Mouse (Mus musculus): ENCODE data around the gene Gm10065.
"Not testable (repeated sequence)": the region's sequence is repeated elsewhere in the genome, so short reads cannot be mapped to it uniquely, and the experiment has no call there.

Gene Gm10065

DNA sequence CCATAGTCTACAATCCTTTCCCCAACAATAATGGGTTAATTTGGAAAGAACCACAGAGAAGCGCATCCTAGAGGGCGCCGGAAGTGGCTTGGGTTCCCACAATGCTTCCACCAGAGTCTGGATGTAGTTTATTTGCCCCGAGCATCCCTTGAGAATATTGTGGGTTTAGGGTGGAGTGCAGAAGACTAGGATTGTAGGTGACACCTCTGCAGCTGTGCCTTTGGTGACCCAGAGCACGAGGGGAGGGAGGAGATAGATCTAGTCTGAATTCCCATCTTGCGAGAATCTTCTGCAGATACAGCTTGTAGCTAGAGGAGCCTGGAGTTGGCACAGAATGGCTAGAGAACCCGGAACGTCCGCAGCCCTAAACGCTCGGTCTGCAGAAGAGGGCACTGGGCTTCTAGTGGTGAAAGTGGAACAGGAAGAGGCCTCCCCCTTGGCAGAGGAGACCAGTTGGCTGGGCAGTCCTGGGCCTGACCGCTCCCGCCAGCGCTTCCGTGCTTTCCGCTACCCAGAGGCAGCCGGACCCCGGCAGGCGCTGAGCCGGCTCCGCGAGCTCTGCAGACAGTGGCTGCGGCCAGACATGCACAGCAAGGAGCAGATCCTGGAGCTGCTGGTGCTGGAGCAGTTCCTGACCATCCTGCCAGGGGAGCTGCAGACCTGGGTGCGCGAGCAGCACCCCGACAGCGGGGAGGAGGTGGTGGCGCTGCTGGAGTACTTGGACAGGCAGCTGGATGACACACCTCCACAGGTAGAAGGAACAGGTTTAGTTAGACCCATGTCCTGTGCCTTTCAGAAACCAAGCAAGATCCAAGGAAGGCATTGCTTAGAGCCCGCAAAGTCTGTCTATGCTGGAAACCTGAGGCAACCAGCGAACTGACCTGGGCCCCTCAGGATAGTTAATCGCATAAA, at the start of gene Gm10065, which contains the start of gene Zkscan4:
Gene Gm10065, minus strand, starts transcription at position 683 of the 912 bp plus-strand sequence.
Gene Zkscan4, plus strand, starts transcription at position 149 of the 912 bp plus-strand sequence.
- DNase-seq = peak; percentile 78

DNA sequence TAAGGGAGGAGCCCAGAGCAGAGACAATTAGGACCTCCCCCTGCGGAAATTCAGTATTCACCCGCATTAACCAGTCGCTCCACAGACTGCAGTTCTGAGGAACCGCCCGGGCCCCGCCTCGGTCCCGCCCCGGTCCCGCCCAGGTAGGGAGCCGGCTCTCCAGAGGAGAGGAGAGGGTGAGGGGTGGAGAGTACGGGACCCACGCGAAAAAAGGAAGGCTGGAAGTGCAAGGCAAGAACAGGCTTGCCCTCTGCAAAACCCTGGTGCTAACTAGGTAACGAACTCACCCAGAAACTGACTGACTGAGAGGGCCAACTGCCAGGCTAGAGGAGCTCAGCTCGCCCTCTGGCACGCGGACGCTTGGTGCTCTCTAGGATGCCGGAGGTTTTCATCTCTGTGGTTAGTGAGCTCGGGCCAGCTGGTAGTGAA, 27.0 kb upstream of the Gm10065 start:
- peak; percentile 90 for DNase-seq

DNA sequence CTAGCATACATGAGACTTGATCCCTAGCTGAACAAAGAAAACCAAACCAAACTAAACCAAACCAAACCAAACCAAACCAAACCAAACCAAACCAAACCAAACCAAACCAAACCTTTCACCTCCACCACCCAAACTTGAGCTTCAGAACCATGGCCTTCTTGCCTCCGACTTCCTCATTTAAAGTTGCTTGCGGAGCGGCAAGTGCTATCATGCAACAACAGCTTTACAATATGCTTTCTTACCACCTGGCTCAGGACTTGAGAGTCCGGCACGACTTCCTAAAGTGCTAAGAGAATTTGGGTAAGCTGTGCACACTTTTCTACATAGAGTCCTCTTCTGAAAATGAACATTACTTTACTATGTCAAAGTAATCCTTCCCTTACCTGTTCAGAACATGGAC, 23.1 kb upstream of the Gm10065 start:
- DNase-seq = no peak

DNA sequence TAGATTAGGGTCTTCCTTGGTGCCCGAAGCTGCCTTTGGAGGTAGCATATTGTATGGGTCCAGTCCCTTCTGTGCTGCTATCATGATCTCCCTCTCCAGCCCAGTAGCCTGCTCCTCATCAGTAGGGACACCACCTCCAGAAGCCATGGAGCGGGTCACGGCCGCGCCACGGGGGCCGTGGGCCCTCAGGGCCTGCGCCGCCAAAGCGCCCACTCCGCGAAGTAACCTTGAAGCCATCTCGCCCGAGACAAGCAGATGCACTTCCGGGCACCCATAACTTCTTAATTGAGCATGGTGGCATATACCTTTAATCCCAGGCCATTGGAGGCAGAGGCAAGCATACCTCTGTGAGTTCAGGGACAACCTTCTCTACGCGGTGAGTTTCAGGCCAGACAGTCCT, 21.9 kb upstream of the Gm10065 start, which contains the start of gene Gm11273:
Gene Gm11273, minus strand, starts transcription at position 237 of the 400 bp plus-strand sequence.
- not testable (repeated sequence) for DNase-seq

DNA sequence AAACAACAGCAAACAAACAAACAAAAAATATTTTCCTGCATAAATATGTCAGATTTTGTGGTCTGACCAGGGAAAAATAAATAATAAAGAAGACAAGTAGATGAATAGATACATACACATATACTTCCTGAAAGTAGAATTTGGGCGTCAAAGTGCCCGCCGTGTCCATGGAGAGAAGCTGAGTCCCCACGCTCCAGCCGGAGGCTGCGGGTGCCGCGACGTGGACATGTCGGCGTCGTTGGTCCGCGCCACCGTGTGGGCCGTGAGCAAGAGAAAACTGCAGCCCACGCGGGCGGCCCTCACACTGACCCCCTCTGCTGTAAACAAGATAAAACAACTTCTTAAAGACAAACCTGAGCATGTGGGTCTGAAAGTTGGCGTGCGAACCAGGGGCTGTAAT, 15.8 kb upstream of the Gm10065 start, which contains the start of gene AK157302:
Gene AK157302, plus strand, starts transcription at position 144 of the 400 bp plus-strand sequence.
- DNase-seq = no peak

DNA sequence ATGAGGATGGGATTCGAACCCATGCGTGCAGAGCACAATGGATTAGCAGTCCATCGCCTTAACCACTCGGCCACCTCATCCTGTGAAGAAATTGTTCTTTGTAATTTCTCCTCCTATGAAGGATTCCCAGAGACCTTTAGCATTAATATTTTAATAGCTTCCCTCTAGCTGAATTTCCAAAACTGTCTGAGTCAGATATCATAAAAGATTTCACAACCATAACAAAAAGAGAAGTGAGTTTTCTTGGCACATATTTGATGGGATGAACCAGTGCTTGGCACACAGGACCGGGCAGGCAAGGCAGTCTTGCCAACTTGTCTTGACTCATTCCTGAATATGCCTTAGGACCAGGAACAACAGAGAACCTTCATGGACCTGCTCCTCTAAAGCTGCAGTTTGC, 13.6 kb upstream of the Gm10065 start:
- DNase-seq = no peak

DNA sequence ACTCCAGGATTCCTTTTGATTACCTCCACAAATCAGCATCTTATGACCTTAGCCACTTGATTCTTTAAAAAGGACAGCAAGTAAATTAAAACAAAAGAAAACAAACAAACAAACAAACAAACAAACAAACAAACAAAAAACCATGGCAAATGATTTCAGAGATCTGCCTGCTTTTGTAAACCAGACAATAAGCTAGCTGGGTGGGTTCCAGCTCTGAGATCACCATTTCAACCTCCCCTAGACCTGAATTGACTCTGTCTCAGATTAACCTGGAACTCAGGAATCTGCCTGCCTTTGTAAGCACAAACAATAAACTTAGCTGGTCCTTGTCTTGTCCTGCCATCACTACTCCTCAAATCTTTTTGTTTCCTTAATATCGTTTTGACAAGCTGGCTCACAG, 7.6 kb upstream of the Gm10065 start:
- DNase-seq = no peak

DNA sequence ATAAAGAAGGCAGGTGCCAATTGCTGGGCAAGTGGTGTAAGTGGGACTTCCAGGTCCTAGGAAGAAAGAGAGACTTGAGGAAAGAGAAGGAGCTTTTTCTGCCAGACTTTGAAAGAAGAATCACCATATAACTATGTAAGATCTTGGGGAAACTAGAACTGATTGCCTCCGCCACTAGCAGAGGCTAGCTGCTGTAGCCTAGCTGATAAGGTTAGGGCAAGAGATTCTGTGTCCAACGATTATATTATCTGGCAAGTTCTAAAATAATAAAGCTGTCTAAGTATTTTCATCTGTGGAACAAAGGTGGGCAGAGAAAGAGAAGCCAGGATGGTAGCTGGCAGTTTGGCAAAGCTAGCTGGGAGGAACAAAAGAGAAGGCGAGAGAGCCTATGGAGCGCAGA, 6.8 kb downstream of the Gm10065 start:
- DNase-seq = no peak

DNA sequence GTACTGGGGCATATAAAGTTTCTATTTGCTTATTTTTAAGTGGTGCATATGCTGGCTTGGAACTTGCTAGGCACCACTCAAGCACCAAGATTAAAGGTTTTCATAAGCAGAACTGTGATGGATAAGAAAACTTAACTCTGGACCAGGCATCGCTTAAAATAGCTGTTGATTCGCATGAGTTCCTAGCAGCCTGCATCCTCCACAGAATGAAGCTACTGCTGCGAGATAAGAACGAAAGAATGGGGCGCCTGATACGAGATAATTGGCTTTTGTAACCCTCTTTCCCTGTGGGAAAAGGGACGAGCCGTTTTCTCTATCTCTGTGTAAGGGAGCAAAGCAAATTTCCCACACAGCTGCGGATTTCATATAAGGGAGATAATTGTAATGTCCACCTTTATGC, 10.1 kb downstream of the Gm10065 start:
- no peak for DNase-seq

DNA sequence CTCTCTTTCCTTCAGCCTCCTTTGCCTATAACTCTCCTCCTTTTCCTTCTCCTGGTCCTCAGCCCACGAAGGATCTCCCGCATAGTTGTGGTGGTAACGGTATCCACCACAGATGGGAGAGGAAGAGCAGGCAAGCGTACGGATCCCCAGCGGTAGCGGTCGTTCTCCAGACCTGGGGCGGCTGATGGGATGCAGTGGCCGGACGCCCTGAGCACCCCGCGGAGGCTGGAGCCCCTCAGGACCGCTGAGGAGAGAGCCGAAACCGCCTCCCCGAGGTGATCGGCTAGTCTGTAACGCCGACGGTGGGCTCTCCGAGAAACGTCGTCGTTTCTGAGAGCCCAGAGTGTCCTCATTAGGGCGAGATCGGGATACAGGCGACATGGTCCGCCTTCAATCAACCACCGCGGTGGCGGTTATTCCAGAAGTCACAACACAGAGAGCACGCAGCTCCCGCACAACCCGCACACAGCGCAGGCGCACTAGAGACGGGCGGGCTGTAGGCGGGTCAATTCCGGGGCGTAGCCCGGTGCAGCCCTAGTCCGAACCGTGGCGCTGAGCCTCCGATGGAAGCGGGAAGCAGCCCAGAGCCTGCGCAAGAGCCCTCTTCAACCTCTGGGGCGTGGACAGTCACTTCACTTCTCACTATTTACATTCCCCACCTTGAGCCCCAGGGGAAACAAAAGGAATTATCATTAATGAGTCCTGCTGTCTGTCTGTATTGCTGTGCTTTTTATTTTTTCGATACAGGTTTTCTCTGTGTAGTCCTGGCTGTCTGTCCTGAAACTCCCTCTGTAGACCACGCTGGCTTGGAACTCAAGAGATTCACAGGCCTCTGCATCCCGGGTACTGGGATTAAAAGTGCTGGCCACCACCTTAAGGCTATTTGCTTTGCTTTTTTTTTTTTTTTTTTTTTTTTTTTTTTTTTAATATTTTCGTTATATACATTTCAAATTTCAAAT, 10.9 kb downstream of the Gm10065 start, which contains the start of gene Nkapl:
Gene Nkapl, minus strand, starts transcription at position 449 of the 959 bp plus-strand sequence.
- peak; percentile 87 for DNase-seq

DNA sequence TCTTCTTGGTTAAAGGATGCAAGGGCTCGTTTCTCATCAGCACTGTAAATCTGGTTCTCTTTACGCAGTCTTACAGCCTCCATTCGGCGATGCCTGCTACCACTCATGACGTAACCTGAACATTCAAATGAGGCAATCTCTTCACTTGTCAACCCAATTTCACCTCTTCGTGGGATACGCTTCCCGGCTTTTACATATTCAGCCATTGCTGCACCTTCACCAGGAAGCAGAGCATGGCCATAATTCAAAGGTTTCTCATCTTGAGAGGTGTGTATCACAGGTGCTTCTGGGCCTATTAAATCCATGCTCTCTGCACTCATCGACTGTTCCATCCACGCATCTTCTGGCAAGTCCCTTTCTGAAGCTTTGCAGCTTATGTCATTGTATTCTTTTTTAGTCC, 11.9 kb downstream of the Gm10065 start:
- DNase-seq = no peak

DNA sequence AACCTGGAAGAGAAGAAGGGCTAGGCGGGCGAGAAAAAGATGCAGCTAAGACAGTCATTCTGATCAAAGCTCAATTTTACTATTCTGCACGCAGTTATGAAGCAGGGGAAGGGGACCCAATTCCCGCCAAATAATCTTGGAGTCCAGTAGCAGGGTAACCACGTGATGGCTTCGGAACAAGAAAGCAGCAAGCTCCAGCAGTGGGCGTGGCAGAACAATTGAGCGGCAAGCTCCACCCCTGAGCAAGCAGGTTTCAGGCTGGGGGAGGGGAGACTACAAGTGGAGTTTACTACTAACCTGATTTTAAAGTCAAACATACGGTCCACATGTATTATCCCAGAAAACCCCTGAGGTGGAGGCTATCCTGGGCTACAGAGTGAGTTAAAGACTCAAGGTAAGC, 16.7 kb downstream of the Gm10065 start:
- DNase-seq = not testable (repeated sequence)

DNA sequence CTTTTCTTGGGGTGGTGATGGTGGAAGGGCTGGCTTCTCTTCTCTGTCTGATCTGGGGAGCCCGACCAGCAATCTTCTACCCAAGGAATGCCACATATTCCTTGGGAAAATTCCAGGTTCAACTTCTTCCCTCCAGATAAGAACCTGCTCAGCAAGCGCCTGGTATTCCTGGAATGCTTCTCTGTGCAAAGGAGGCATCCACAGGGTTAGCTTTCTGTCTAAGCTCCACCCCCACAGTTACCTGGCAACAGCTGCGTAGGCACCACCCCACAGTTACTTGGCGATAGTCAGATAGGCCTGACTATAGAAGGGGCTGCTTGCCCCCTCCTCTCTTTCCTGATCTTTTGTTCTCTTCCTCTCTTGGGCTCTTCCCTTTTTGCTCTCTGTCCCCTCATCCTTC, 22.9 kb downstream of the Gm10065 start:
- peak; percentile 29 for DNase-seq

DNA sequence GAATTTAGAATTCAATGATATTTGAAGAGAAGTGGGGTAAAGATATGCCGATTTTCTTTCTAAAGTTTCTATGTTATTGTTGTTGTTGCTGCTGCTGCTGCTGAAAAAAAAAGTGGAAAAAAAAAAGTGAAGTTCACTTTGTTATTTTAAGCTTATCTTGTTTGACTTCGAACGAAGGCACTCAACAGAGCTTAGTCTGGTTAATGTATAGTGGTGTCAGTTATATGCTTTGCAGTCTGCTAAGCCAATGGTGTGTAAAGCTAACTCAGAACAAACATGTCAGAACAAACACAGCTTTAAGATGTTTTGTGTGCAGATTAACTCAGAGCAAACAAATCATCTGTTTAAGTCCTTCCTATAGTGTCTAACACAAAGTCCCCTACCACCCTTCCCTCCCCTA, 25.1 kb downstream of the Gm10065 start:
- DNase-seq = no peak

DNA sequence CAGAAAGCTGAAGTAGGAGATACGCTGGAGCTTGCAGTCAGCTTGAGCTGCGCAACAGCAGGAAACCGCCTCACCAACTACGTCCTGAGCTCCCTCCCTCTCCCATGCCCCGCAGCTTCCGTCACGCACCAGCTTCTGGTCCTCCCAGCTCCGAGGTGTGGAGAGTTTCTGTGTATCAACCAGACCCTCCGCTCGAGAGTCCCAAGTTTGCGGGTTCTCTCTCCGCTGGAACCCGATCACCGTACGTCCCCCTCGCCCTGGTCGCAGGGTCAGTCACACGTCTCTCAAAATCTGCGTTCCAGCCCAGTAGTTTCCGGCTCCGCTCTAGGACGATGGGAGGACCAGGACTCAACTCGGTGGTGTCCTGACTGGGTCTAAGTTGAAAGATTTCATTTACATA, 25.8 kb downstream of the Gm10065 start, which contains the start of gene Zscan26:
Gene Zscan26, minus strand, starts transcription at position 282 of the 400 bp plus-strand sequence.
- DNase-seq = peak; percentile 88

DNA sequence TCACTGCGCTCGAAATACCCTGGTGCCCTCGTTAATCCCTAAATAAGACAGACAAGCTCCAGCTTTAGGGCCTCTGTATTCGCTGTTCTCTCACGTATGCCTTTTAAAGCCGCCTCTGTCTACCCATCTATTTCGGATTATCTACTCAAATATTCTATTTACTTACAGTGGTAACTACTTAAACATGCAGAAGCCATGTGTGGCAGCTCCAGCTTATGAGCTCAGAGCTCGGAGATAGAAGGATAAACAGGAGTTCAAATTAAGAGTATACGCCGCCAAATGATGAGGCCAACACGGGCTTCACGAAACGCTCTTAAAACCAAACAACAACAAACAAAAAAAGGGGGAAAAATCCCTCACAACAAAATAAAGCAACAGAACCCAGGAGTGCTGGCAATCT, 26.2 kb downstream of the Gm10065 start:
- DNase-seq = no peak

DNA sequence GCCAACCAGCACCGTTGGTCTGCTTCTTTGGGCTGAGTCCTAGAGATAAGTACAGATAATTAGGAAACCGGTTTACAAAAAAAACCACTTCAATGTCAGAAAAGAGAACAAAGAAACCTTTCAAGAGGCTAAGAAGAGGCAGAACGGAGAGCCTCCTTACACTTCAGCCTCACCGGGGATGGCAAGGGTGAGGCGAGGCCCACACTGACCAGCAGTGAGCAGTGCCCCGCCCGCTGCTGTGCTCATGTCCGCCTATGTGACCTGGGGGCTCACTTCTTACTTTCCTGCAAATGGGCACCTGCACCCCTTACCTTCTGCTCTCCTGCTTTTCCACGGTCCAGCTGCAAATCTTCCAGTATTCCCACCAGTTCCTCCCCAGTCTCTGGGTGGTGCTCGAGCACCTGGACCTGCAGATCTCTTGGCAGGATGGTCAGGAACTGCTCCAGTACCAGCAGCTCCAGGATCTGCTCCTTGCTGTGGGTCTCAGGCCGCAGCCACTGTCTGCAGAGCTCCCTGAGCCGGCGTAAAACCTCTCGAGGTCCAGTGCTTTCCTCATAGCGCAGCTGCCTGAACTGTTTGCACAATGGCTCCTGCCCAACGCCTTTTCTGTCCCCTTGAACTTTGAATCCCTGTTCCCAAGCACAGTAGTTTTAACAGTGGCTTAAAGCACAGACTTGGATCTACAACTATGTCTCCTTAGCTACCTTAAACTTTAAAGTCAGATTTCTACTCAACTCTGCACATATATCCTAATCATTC, 31.2 kb downstream of the Gm10065 start:
- DNase-seq = no peak

DNA sequence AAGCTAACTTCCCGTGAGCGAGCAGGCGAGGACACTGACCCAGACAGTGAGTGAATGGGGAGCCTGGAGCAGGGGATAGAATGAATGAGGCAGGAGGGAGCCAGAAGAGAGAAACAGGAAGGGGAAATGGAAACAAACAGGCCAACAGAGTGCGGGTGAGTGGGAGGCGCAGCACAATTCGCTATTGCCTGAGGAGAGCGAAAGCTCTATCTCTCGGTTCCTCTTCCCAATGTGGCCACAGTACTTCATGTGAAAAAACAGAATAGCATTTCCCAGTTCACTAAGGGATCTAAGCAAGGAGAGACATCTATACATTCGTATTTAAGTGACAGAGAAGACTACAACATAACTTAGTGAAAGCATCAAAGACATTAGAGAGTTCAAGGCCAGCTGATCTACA, 32.4 kb downstream of the Gm10065 start:
- DNase-seq = no peak

DNA sequence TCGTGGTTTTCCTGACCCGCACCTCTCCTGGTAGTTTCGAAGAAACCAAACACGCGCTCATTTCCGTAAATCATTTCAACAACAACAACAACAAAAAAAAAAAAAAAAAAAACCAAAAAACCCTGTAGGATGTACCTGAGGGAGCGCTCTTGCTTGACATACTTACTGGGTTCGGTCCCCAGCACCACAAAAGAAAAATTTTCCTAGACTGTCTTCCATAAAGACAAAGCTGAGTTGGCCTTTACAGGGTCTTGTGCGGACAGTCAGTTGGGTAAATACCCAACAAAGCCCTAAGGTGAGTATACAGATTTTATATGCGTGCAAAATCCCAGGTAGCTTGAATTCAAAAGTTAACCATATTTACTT, 38.1 kb downstream of the Gm10065 start:
- no peak for DNase-seq

DNA sequence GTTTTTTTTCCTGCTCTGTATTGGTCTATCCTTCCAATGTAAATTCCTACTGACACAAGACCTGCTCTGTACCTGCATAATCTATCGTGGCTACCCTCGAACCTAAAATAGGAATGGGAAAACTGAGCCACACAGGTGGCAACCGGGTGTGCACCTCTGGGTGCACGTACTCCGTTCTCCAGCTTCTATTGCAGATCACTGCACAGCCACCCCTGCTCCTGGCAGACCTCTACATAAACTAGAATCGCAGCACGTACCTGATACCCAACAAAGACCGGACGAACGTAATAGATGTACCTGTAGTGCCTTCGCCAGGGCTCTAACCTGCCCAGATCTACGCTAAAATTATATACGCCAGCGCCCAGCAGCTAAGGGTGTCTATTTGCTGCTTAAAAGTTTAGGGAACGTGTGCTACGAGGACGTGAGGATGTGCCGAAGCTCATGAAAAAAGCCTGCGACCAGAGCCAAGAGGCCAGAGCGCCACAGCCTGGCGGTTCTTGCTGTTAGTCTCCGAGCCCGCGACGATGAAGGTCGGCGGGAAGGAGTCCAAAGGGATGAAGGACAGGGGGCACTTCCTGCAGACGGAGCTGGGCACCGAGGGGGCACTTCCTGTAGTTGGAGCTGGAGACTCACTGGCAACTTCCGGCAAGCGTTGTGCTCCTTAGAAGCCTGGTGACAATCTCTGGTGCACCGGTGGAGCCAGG, 38.6 kb downstream of the Gm10065 start, which contains the start of gene Pgbd1:
Gene Pgbd1, minus strand, starts transcription at position 556 of the 704 bp plus-strand sequence.
- DNase-seq = peak; percentile 74

DNA sequence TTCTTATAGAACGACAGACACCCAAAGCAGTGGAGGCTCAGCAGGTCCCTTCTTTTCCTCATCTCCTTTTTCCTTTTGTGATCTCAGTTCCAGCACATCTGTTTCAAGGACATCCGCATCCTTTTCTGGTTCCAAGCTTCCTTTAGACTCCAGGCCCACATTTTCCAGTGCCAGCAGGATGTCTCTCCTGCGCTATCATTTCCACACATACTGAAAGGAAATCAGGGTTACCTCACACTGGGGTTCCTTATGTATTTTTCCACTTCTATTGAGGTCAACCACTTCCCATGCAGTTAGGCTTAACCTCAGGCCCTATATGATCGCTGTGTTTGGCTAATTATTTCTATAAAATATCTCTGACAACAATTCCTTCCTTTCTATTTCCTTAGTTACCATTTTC, 43.8 kb downstream of the Gm10065 start:
- no peak for DNase-seq
